Mouse (Mus musculus): ENCODE results near the gene Gm11627. TPM values are rescaled to one million over a fixed set of nuclear protein-coding genes. Genes with fewer than 3 reads are reported as not detected.

Gm11627 gene
- polyA plus RNA-seq, 1 experiment from 2014 or later, result 4.2 TPM

DNA sequence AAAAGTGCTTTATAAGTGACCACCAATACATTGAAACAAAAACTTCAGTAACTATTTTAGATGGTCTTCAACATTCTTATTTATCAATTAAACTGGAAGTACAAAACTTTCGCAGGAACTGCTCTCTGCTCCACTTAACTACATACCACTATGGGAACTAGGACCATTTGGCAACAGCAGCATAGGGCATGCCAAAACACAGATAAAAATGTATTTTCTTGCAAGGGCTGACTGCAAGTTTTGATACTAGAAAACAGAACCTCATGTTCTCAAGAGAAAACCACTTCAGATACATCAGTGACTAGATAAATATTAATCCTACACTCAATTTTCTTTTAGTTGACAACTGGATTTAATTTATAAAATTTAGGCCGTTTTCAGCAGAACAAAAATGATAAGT is 45.2 kb downstream of the Gm11627 start:
- H3K9ac ChIP-seq (replicated peaks; ENCODE audit: low read length), result no peak overlapping the region
- H3K4me1 ChIP-seq (ENCODE audit: control insufficient read depth, insufficient read depth, low read length), result 0 out of 2 replicates have a peak, but pooled peaks cover under 1% of the 10 kb centered on the region
- H3K4me3 ChIP-seq (replicated peaks; ENCODE audit: low read depth, low read length), result no peak overlapping the region
- H3K4me2 ChIP-seq (ENCODE audit: low read length), result no peak overlapping the region
- WGBS, result 95% methylated on average over 2 of the region's 2 CpGs
- no peak overlapping the region for H3K27ac ChIP-seq (replicated peaks; ENCODE audit: low read depth, low read length)
- H3K9me3 ChIP-seq (ENCODE audit: control insufficient read depth, low read length), result no peaks in the 10 kb centered on the region
- ATAC-seq (ENCODE audit: low FRiP score, low TSS enrichment) (no peak), DNase-seq (no peak)
- H3K27me3 ChIP-seq (ENCODE audit: control insufficient read depth, insufficient read depth, low read length), result no peaks in the 10 kb centered on the region
- H3K36me3 ChIP-seq (ENCODE audit: control insufficient read depth, insufficient read depth, low read length), result peaks cover 27% of the 10 kb centered on the region

DNA sequence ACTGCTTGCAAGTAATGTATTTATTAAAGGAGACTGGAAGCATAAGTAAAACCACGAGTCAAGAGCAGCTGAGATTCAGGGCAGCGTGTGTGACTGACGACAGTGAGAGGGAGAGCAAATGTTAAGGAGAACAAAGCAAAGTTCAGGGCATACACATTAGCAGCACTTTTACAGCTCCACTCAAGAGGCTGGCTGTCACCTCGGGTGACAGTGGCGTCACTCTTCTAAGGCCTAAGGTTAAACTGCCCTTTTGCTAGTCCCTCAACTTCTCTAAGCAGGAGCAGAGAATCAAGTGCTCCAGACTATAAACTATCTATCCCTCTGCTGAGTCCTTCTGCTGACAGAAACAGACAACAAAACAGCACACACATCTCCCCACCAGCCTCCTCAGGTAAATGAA is 47.8 kb downstream of the Gm11627 start:
- H3K4me2 ChIP-seq (ENCODE audit: low read length), result no peak overlapping the region
- H3K4me1 ChIP-seq (ENCODE audit: control insufficient read depth, insufficient read depth, low read length), result 0 out of 2 replicates have a peak, but pooled peaks cover 4% of the 10 kb centered on the region
- H3K27me3 ChIP-seq (ENCODE audit: control insufficient read depth, insufficient read depth, low read length), result no peaks in the 10 kb centered on the region
- DNase-seq, result no peak
- no peaks in the 10 kb centered on the region for H3K9me3 ChIP-seq (ENCODE audit: control insufficient read depth, low read length)
- ATAC-seq (ENCODE audit: low FRiP score, low TSS enrichment), result no peak
- peaks cover 7% of the 10 kb centered on the region for H3K36me3 ChIP-seq (ENCODE audit: control insufficient read depth, insufficient read depth, low read length)
- 64% methylated on average over 5 of the region's 5 CpGs for WGBS
- H3K9ac ChIP-seq (replicated peaks; ENCODE audit: low read length), result no peak overlapping the region
- no peak overlapping the region for H3K27ac ChIP-seq (replicated peaks; ENCODE audit: low read depth, low read length)
- H3K4me3 ChIP-seq (replicated peaks; ENCODE audit: low read depth, low read length), result no peak overlapping the region

Other genes starting within 250 kb of the Gm11627 start
- gene Slc4a1, start 213.3 kb downstream of the Gm11627 start, polyA plus RNA-seq (2014; fragmentation: Nextera tagmentation; extraction: Ambion mirVana), result 0.51 and 2.3 TPM in 2 replicates
- gene Rundc3a, start 186.1 kb downstream of the Gm11627 start, polyA plus RNA-seq (2014; fragmentation: Nextera tagmentation; extraction: Ambion mirVana), result 113 and 165 TPM in 2 replicates
- 132 and 144 TPM in 2 replicates for gene Slc25a39, start 171.5 kb downstream of the Gm11627 start, polyA plus RNA-seq (2014; fragmentation: Nextera tagmentation; extraction: Ambion mirVana)
- gene Grn, start 149.1 kb downstream of the Gm11627 start, polyA plus RNA-seq (2014; fragmentation: Nextera tagmentation; extraction: Ambion mirVana), result 33.1 and 45.5 TPM in 2 replicates
- gene Fam171a2, start 131.8 kb downstream of the Gm11627 start, polyA plus RNA-seq (2014; fragmentation: Nextera tagmentation; extraction: Ambion mirVana), result 28.6 and 50.4 TPM in 2 replicates
- gene Itga2b, start 109.3 kb downstream of the Gm11627 start, polyA plus RNA-seq (2014; fragmentation: Nextera tagmentation; extraction: Ambion mirVana), result 5.4 and 7.7 TPM in 2 replicates
- gene Gpatch8, start 23.1 kb downstream of the Gm11627 start, polyA plus RNA-seq (2014; fragmentation: Nextera tagmentation; extraction: Ambion mirVana), result 51.3 and 58.4 TPM in 2 replicates
- 7.2 and 8.0 TPM in 2 replicates for gene Fzd2, start 24.9 kb upstream of the Gm11627 start, polyA plus RNA-seq (2014; fragmentation: Nextera tagmentation; extraction: Ambion mirVana)
- 0.12 TPM in 1 of 2 replicates, not detected in the other for gene Meioc, start 84.3 kb upstream of the Gm11627 start, polyA plus RNA-seq (2014; fragmentation: Nextera tagmentation; extraction: Ambion mirVana)
- gene Ccdc43, start 118.3 kb upstream of the Gm11627 start, polyA plus RNA-seq (2014; fragmentation: Nextera tagmentation; extraction: Ambion mirVana), result 38.8 and 42.4 TPM in 2 replicates
- gene Adam11, start 182.0 kb upstream of the Gm11627 start, polyA plus RNA-seq (2014; fragmentation: Nextera tagmentation; extraction: Ambion mirVana), result 18.2 and 24.1 TPM in 2 replicates
- 32.0 and 33.9 TPM in 2 replicates for gene Gjc1, start 240.2 kb upstream of the Gm11627 start, polyA plus RNA-seq (2014; fragmentation: Nextera tagmentation; extraction: Ambion mirVana)

Measured in midbrain, embryonic 14.5 days (tissue).